Mouse (Mus musculus): ENCODE data around the gene Eno1.

Gene Eno1

GRCm38 (mm10) chr4:150226818-150227688 is 9.5 kb upstream of the Eno1 start:
- no peak for DNase-seq (ENCODE audit: low read depth, low spot score)

GRCm38 (mm10) chr4:150228581-150229348 is 7.8 kb upstream of the Eno1 start:
- no peak for DNase-seq (ENCODE audit: low read depth, low spot score)

- DNase-seq (ENCODE audit: low read depth, low spot score), result no peak
These were observed 6.7 kb upstream of the Eno1 start for GRCm38 (mm10) chr4:150229747-150230390.

GRCm38 (mm10) chr4:150230460-150231407 is 5.8 kb upstream of the Eno1 start:
- DNase-seq (ENCODE audit: low read depth, low spot score), result no peak

GRCm38 (mm10) chr4:150231871-150232270 is 4.7 kb upstream of the Eno1 start:
- no peak for DNase-seq (ENCODE audit: low read depth, low spot score)

- peak; percentile 61 for DNase-seq (ENCODE audit: low read depth, low spot score)
These were observed 1.8 kb upstream of the Eno1 start for GRCm38 (mm10) chr4:150234599-150235327.

- no peak for DNase-seq (ENCODE audit: low read depth, low spot score)
These were observed 936 bp upstream of the Eno1 start for GRCm38 (mm10) chr4:150235585-150235984.

GRCm38 (mm10) chr4:150236031-150236430 is 490 bp upstream of the Eno1 start:
- no peak for DNase-seq (ENCODE audit: low read depth, low spot score)

GRCm38 (mm10) chr4:150237636-150238361 is 1.3 kb downstream of the Eno1 start:
- no peak for DNase-seq (ENCODE audit: low read depth, low spot score)

- no peak for DNase-seq (ENCODE audit: low read depth, low spot score)
These were observed 2.0 kb downstream of the Eno1 start for GRCm38 (mm10) chr4:150238433-150239086.

GRCm38 (mm10) chr4:150239087-150239480 is 2.6 kb downstream of the Eno1 start:
- no peak for DNase-seq (ENCODE audit: low read depth, low spot score)

GRCm38 (mm10) chr4:150239503-150239902 is 3.0 kb downstream of the Eno1 start:
- DNase-seq (ENCODE audit: low read depth, low spot score), result no peak

- peak; percentile 99 for DNase-seq (ENCODE audit: low read depth, low spot score)
These were observed 3.4 kb downstream of the Eno1 start for GRCm38 (mm10) chr4:150239951-150240368.

GRCm38 (mm10) chr4:150240381-150240886 is 3.9 kb downstream of the Eno1 start:
- DNase-seq (ENCODE audit: low read depth, low spot score), result no peak

- DNase-seq (ENCODE audit: low read depth, low spot score), result peak; percentile 80
These were observed 5.2 kb downstream of the Eno1 start for GRCm38 (mm10) chr4:150241708-150242107.

- no peak for DNase-seq (ENCODE audit: low read depth, low spot score)
These were observed 6.2 kb downstream of the Eno1 start for GRCm38 (mm10) chr4:150242745-150243144.

GRCm38 (mm10) chr4:150245876-150246275 is 9.4 kb downstream of the Eno1 start:
- DNase-seq (ENCODE audit: low read depth, low spot score), result no peak

- DNase-seq (ENCODE audit: low read depth, low spot score), result peak; percentile 91
These were observed 11.5 kb downstream of the Eno1 start for GRCm38 (mm10) chr4:150248009-150248408.

- peak; percentile 11 for DNase-seq (ENCODE audit: low read depth, low spot score)
These were observed 12.4 kb downstream of the Eno1 start for GRCm38 (mm10) chr4:150248917-150249316.
